Mouse (Mus musculus) embryonic facial prominence, embryonic 15.5 days (tissue): ENCODE measurements around the gene Tmem246. TPM values are rescaled to one million over a fixed set of nuclear protein-coding genes. Genes with fewer than 3 reads are reported as not detected.

Source experiments
- ATAC-seq: fragments of 200-750 bp; cut with Nextera tagmentation; 2 replicates; pipeline ENCODE4 v1.8.0; 2017; ENCODE audit warnings: low read depth, moderate TSS enrichment; ENCODE audit not compliant: insufficient number of reproducible peaks, low FRiP score, low TSS enrichment
- H3K27ac ChIP-seq: fragments of 300-500 bp; sonication (generic); replicated peaks from 2 replicates; pipeline ENCODE4 v1.5.1; 2015; ENCODE audit warnings: mild to moderate bottlenecking, inconsistent platforms
- H3K27me3 ChIP-seq: fragments of 300-500 bp; sonication (generic); 2 replicates; pipeline ENCODE4 v1.6.1; 2015; ENCODE audit warnings: inconsistent platforms
- H3K36me3 ChIP-seq: fragments of 300-500 bp; sonication (generic); 2 replicates; pipeline ENCODE4 v1.6.1; 2015; ENCODE audit warnings: mild to moderate bottlenecking, inconsistent platforms
- H3K4me1 ChIP-seq: fragments of 300-500 bp; sonication (generic); 2 replicates; pipeline ENCODE4 v1.6.1; 2015; ENCODE audit warnings: inconsistent platforms
- H3K4me2 ChIP-seq: fragments of 300-500 bp; sonication (generic); replicated peaks from 2 replicates; pipeline ENCODE4 v1.6.1; 2015; ENCODE audit warnings: mild to moderate bottlenecking, inconsistent platforms
- H3K4me3 ChIP-seq: fragments of 300-500 bp; sonication (generic); replicated peaks from 2 replicates; pipeline ENCODE4 v1.5.1; 2015; ENCODE audit warnings: mild to moderate bottlenecking, inconsistent platforms
- H3K9ac ChIP-seq: fragments of 300-500 bp; sonication (generic); 2 replicates; pipeline ENCODE4 v1.6.1; 2015; ENCODE audit warnings: inconsistent platforms
- H3K9me3 ChIP-seq: fragments of 300-500 bp; sonication (generic); replicated peaks from 2 replicates; pipeline ENCODE4 v1.6.1; 2016; ENCODE audit warnings: inconsistent platforms
- WGBS: fragments of 180-500 bp; shearing (Covaris S2); methylation state at CpG from one replicate; pipeline ENCODE4 v1.1.7; 2015; 5-methylcytosine and 5-hydroxymethylcytosine counted together
- polyA plus RNA-seq: library from polyadenylated mRNA; unstranded; fragments of >200 nt; fragmentation: Nextera tagmentation; extraction: Ambion mirVana; gene quantifications from 2 replicates; pipeline ENCODE4 v1.2.1, GENCODE M21; 2015

The Tmem246 gene
- polyA plus RNA-seq, 1 experiment from 2014 or later = 35.7 TPM

GRCm38 (mm10) chr4:49572194-49572593 lies 25.5 kb downstream of the Tmem246 start:
- Histone ChIP-seq H3K27ac (no peak overlapping the region), H3K36me3 (no peaks in the 10 kb centered on the region), H3K9me3 (no peaks in the 10 kb centered on the region), H3K4me3 (no peak overlapping the region), H3K4me1 (no peaks in the 10 kb centered on the region), H3K9ac (no peak overlapping the region), H3K27me3 (no peaks in the 10 kb centered on the region), H3K4me2 (no peak overlapping the region)
- ATAC-seq = no peak
- 71% methylated on average over 4 of the region's 4 CpGs for WGBS

- Histone ChIP-seq H3K4me1 (no peaks in the 10 kb centered on the region), H3K27ac (no peak overlapping the region), H3K4me2 (no peak overlapping the region), H3K27me3 (no peaks in the 10 kb centered on the region), H3K9ac (no peak overlapping the region), H3K4me3 (no peak overlapping the region), H3K36me3 (no peaks in the 10 kb centered on the region), H3K9me3 (no peaks in the 10 kb centered on the region)
- 17% methylated on average over 3 of the region's 3 CpGs for WGBS
- 0 out of 2 replicates have a peak, but pooled peaks have one; percentile 54 for ATAC-seq
These were observed 30.1 kb downstream of the Tmem246 start for GRCm38 (mm10) chr4:49567613-49568012.

GRCm38 (mm10) chr4:49559915-49560772 lies 37.5 kb downstream of the Tmem246 start:
- Histone ChIP-seq H3K9ac (no peak overlapping the region), H3K27me3 (no peaks in the 10 kb centered on the region), H3K9me3 (no peaks in the 10 kb centered on the region), H3K36me3 (no peaks in the 10 kb centered on the region), H3K4me3 (no peak overlapping the region), H3K4me2 (no peak overlapping the region), H3K4me1 (no peaks in the 10 kb centered on the region), H3K27ac (no peak overlapping the region)
- 70% methylated on average over 20 of the region's 20 CpGs for WGBS
- peak; percentile 69 for ATAC-seq

- Histone ChIP-seq H3K9me3 (no peaks in the 10 kb centered on the region), H3K4me3 (no peak overlapping the region), H3K27ac (no peak overlapping the region), H3K9ac (no peak overlapping the region), H3K4me2 (no peak overlapping the region), H3K36me3 (no peaks in the 10 kb centered on the region), H3K27me3 (no peaks in the 10 kb centered on the region), H3K4me1 (no peaks in the 10 kb centered on the region)
- 68% methylated on average over 2 of the region's 2 CpGs for WGBS
- ATAC-seq = no peak
These were observed 39.5 kb downstream of the Tmem246 start for GRCm38 (mm10) chr4:49558181-49558580.

- ATAC-seq = no peak
- no peaks in the 10 kb centered on the region for H3K27me3 ChIP-seq
- H3K4me3 ChIP-seq = no peak overlapping the region
- no peaks in the 10 kb centered on the region for H3K36me3 ChIP-seq
- 91% methylated on average over 7 of the region's 7 CpGs for WGBS
- H3K4me2 ChIP-seq = no peak overlapping the region
- no peaks in the 10 kb centered on the region for H3K9me3 ChIP-seq
- no peaks in the 10 kb centered on the region for H3K4me1 ChIP-seq
- no peak overlapping the region for H3K27ac ChIP-seq
- H3K9ac ChIP-seq = no peak overlapping the region
These were observed 40.3 kb downstream of the Tmem246 start for GRCm38 (mm10) chr4:49557375-49557774.

GRCm38 (mm10) chr4:49553380-49553779 lies 44.3 kb downstream of the Tmem246 start:
- Histone ChIP-seq H3K27me3 (no peaks in the 10 kb centered on the region), H3K4me1 (no peaks in the 10 kb centered on the region), H3K4me3 (no peak overlapping the region), H3K9me3 (no peaks in the 10 kb centered on the region), H3K36me3 (no peaks in the 10 kb centered on the region), H3K27ac (no peak overlapping the region), H3K9ac (no peak overlapping the region), H3K4me2 (no peak overlapping the region)
- ATAC-seq = no peak
- WGBS = 88% methylated on average over 5 of the region's 5 CpGs

- no peak for ATAC-seq
- Histone ChIP-seq H3K4me3 (no peak within 1 kb of the TSS), H3K27me3 (no peaks in the 10 kb centered on the region), H3K36me3 (no peaks in the 10 kb centered on the region), H3K4me1 (no peaks in the 10 kb centered on the region), H3K4me2 (no peak within 1 kb of the TSS), H3K9ac (no peak within 1 kb of the TSS), H3K27ac (no peak within 1 kb of the TSS), H3K9me3 (no peaks in the 10 kb centered on the region)
- 70% methylated on average over 3 of the region's 3 CpGs for WGBS
These were observed 48.3 kb downstream of the Tmem246 start, which contains the start of gene Aldob for GRCm38 (mm10) chr4:49549383-49549782. Aldob (minus strand) TSS chr4:49549546.

GRCm38 (mm10) chr4:49547544-49548219 lies 50.0 kb downstream of the Tmem246 start:
- no peaks in the 10 kb centered on the region for H3K36me3 ChIP-seq
- no peak overlapping the region for H3K4me2 ChIP-seq
- no peaks in the 10 kb centered on the region for H3K4me1 ChIP-seq
- H3K9me3 ChIP-seq = no peaks in the 10 kb centered on the region
- no peak overlapping the region for H3K27ac ChIP-seq
- WGBS = 85% methylated on average over 7 of the region's 7 CpGs
- no peak overlapping the region for H3K9ac ChIP-seq
- H3K4me3 ChIP-seq = no peak overlapping the region
- ATAC-seq = no peak
- no peaks in the 10 kb centered on the region for H3K27me3 ChIP-seq

GRCm38 (mm10) chr4:49546873-49547543 lies 50.7 kb downstream of the Tmem246 start:
- 68% methylated on average over 6 of the region's 6 CpGs for whole genome bisulfite sequencing
- Histone ChIP-seq H3K27ac (no peak overlapping the region), H3K36me3 (no peaks in the 10 kb centered on the region), H3K9me3 (no peaks in the 10 kb centered on the region), H3K4me3 (no peak overlapping the region), H3K9ac (no peak overlapping the region), H3K4me2 (no peak overlapping the region), H3K27me3 (no peaks in the 10 kb centered on the region), H3K4me1 (no peaks in the 10 kb centered on the region)
- ATAC-seq = no peak

- H3K36me3 ChIP-seq = no peaks in the 10 kb centered on the region
- WGBS = 83% methylated on average over 2 of the region's 2 CpGs
- no peaks in the 10 kb centered on the region for H3K9me3 ChIP-seq
- no peak for ATAC-seq
- H3K27ac ChIP-seq = no peak overlapping the region
- no peak overlapping the region for H3K4me3 ChIP-seq
- no peak overlapping the region for H3K4me2 ChIP-seq
- no peak overlapping the region for H3K9ac ChIP-seq
- H3K4me1 ChIP-seq = no peaks in the 10 kb centered on the region
- H3K27me3 ChIP-seq = no peaks in the 10 kb centered on the region
These were observed 51.6 kb downstream of the Tmem246 start for GRCm38 (mm10) chr4:49546026-49546425.

GRCm38 (mm10) chr4:49540966-49541365 lies 56.7 kb downstream of the Tmem246 start:
- Histone ChIP-seq H3K27me3 (no peaks in the 10 kb centered on the region), H3K4me2 (no peak overlapping the region), H3K4me1 (no peaks in the 10 kb centered on the region), H3K9me3 (no peaks in the 10 kb centered on the region), H3K36me3 (no peaks in the 10 kb centered on the region), H3K9ac (no peak overlapping the region), H3K4me3 (no peak overlapping the region), H3K27ac (no peak overlapping the region)
- WGBS = 64% methylated on average over 3 of the region's 3 CpGs
- ATAC-seq = no peak
